ENCODE assay signal across 9 mouse cellular contexts in the genomic region with DNA sequence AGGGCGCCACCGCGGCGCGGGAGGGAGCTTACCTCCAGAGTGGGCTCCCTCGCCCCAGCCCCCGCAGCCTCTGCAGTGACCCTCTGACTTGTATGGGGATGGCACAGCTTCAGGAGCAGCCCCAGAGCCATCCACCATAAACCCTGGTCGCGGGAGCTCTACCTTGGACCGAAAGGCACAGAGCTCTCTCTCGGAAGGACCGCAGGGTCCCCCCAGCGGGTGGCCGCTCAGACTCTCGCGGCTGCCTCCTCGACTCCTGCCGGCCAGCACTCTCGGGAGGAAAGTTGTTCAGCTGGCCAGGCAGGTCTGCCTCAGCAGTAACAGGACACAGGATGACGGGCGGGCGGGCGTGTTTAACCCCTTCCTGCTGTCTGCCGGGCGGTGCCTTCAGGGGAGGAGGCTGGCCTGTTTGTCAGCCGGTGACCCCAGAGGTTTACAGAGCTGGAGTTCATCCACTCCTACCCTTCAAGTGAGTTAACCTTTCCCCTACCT. TPM values are rescaled to one million over a fixed set of nuclear protein-coding genes. Genes with fewer than 3 reads are reported as not detected.
DNase-seq lines count a peak whose midpoint lies in the region; ATAC-seq lines count a peak whose summit lies in the region.
"Had no signal": no experiment of that assay in that cellular context is flagged by ENCODE, and none has a peak within 500 bp of the region (broad histone marks: within the 10 kb centered on the region; RNA-seq: fewer than 3 reads in every experiment).

Epn3 (minus strand) TSS at position 314 of the 492 bp plus-strand sequence.

- H3K4me2 ChIP-seq in heart, embryonic 11.5 days: peak within 1 kb of the TSS; percentile 77
- peak within 1 kb of the TSS; percentile 59 for H3K4me2 ChIP-seq in kidney, embryonic 14.5 days (replicated peaks; ENCODE audit: low read depth, low read length)
- H3K4me2 ChIP-seq in lung, embryonic 16.5 days (ENCODE audit: low read depth, low read length): peak within 1 kb of the TSS; percentile 58

- peak within 1 kb of the TSS; percentile 82 for H3K27ac ChIP-seq in heart, embryonic 11.5 days (ENCODE audit: low read depth, low read length)
- peak within 1 kb of the TSS; percentile 79; the same call in 1 of the 2 replicates for H3K27ac ChIP-seq in kidney, embryonic 14.5 days (ENCODE audit: low read depth, low read length)
- peak within 1 kb of the TSS; percentile 96 for H3K27ac ChIP-seq in lung, embryonic 16.5 days (ENCODE audit: low read length)

- ATAC-seq in heart, embryonic 11.5 days (replicated peaks; ENCODE audit: insufficient number of reproducible peaks, low FRiP score, low TSS enrichment): peak; percentile 39
- ATAC-seq in kidney, embryonic 14.5 days (ENCODE audit: low FRiP score, low TSS enrichment): peak; percentile 81
- ATAC-seq in lung, embryonic 16.5 days (ENCODE audit: low read depth): peak; percentile 75

- H3K9ac ChIP-seq in heart, embryonic 11.5 days (ENCODE audit: low read depth, low read length): peak within 1 kb of the TSS; percentile 76
- H3K9ac ChIP-seq in kidney, embryonic 14.5 days (ENCODE audit: low read depth, low read length): peak within 1 kb of the TSS; percentile 56
- H3K9ac ChIP-seq in lung, embryonic 16.5 days (ENCODE audit: low read length): peak within 1 kb of the TSS; percentile 68

- H3K36me3 ChIP-seq in heart, embryonic 11.5 days (ENCODE audit: control insufficient read depth, insufficient read depth, low read length): no peaks in the 10 kb centered on the region
- H3K36me3 ChIP-seq in kidney, embryonic 14.5 days (ENCODE audit: control insufficient read depth, insufficient read depth, low read length): no peaks in the 10 kb centered on the region
- H3K36me3 ChIP-seq in lung, embryonic 16.5 days (ENCODE audit: control insufficient read depth, insufficient read depth, low read length): peaks cover 2% of the 10 kb centered on the region

- peaks cover 16% of the 10 kb centered on the region for H3K27me3 ChIP-seq in heart, embryonic 11.5 days (ENCODE audit: control insufficient read depth, insufficient read depth, low read length)
- H3K27me3 ChIP-seq in kidney, embryonic 14.5 days (ENCODE audit: control insufficient read depth, insufficient read depth, low read length): no peaks in the 10 kb centered on the region
- no peaks in the 10 kb centered on the region; the same call in 1 of the 2 replicates for H3K27me3 ChIP-seq in lung, embryonic 16.5 days (ENCODE audit: control insufficient read depth, insufficient read depth, low read depth, low read length)

- no peaks in the 10 kb centered on the region for H3K9me3 ChIP-seq in heart, embryonic 11.5 days (replicated peaks; ENCODE audit: control insufficient read depth, low read length)
- no peaks in the 10 kb centered on the region for H3K9me3 ChIP-seq in kidney, embryonic 14.5 days (ENCODE audit: control insufficient read depth, low read length)
- H3K9me3 ChIP-seq in lung, embryonic 16.5 days (ENCODE audit: control insufficient read depth, low read length): no peaks in the 10 kb centered on the region
- H3K9me3 ChIP-seq: megakaryocyte, embryonic 14.5 days had no signal

- peak within 1 kb of the TSS; percentile 55 for H3K4me3 ChIP-seq in heart, embryonic 11.5 days (ENCODE audit: low read depth, low read length)
- peak within 1 kb of the TSS; percentile 39 for H3K4me3 ChIP-seq in kidney, embryonic 14.5 days (ENCODE audit: low read length)
- peak within 1 kb of the TSS; percentile 54 for H3K4me3 ChIP-seq in lung, embryonic 16.5 days (ENCODE audit: low read length)
- H3K4me3 ChIP-seq: megakaryocyte, embryonic 14.5 days had no signal

- peak; percentile 38 for DNase-seq in Muller cell, postnatal 12 days (ENCODE audit: inconsistent ontology term)
- peak; percentile 66 to 72 for DNase-seq in cerebellum, postnatal 10 days
- DNase-seq in retina, postnatal 1 day: peak; percentile 52
- no peak for DNase-seq in layer of hippocampus, postnatal 14 days (ENCODE audit: low spot score in 2 of 2)
- no peak for DNase-seq in spleen, postnatal 36 days (ENCODE audit: low spot score in 2 of 2)

- WGBS in heart, embryonic 11.5 days (ENCODE audit: insufficient replicate concordance): 1% methylated on average over 25 of the region's 26 CpGs
- WGBS in kidney, embryonic 14.5 days: under 1% methylated on average over 26 of the region's 26 CpGs
- WGBS in lung, embryonic 16.5 days: under 1% methylated on average over 26 of the region's 26 CpGs

- H3K4me1 ChIP-seq in heart, embryonic 11.5 days (ENCODE audit: control insufficient read depth, insufficient read depth, low read length): peaks cover 21% of the 10 kb centered on the region
- peaks cover 39% of the 10 kb centered on the region for H3K4me1 ChIP-seq in kidney, embryonic 14.5 days (ENCODE audit: control insufficient read depth, insufficient read depth, low read length)
- peaks cover 29% of the 10 kb centered on the region for H3K4me1 ChIP-seq in lung, embryonic 16.5 days (replicated peaks; ENCODE audit: control insufficient read depth, insufficient read depth, low read length)

RNA-seq across cellular contexts. Expression of gene Epn3, which starts in this region (rescaled TPM):
- 8.2 and 9.1 TPM in 2 replicates for polyA plus RNA-seq in heart, embryonic 11.5 days (2014; fragmentation: Nextera tagmentation; extraction: Ambion mirVana)
- polyA plus RNA-seq in kidney, embryonic 14.5 days (2014; fragmentation: Nextera tagmentation; extraction: Ambion mirVana): 13.4 and 16.4 TPM in 2 replicates
- polyA plus RNA-seq in lung, embryonic 16.5 days (2015; fragmentation: Nextera tagmentation; extraction: Ambion mirVana): 18.5 and 19.2 TPM in 2 replicates
- 1 to 10 TPM; 3.9 to 5.7 TPM for total RNA-seq in layer of hippocampus, postnatal 14 days (2021)

Comparison
In these comparisons a context has a peak if more than half of its experiments do, and no peak if none do; other contexts are left out.
1. DNase-seq: peak in Muller cell, postnatal 12 days (single experiment), cerebellum, postnatal 10 days (2 of 2) and retina, postnatal 1 day (single experiment); none in layer of hippocampus, postnatal 14 days (0 of 2) and spleen, postnatal 36 days (0 of 2).
2. Peak in every context shown above with its lines, with median percentiles within 50 percentile points of each other: ATAC-seq, H3K27ac ChIP-seq, H3K4me2 ChIP-seq, H3K4me3 ChIP-seq and H3K9ac ChIP-seq.